Mouse (Mus musculus) common myeloid progenitor, adult 5-6 weeks (primary cell): ENCODE measurements at regions not wholly inside any gene's neighbourhood (a gene's known extent, or its start where the extent isn't known, plus 50 kb on each side); places are given as distances from the start of the nearest gene placed in this dataset.

Experiments used
- ATAC-seq: replicated peaks from 2 replicates; pipeline ENCODE4 v1.8.0; 2016; ENCODE audit warnings: low read depth, mild to moderate bottlenecking, moderate TSS enrichment, inconsistent platforms; ENCODE audit not compliant: poor library complexity, severe bottlenecking

DNA sequence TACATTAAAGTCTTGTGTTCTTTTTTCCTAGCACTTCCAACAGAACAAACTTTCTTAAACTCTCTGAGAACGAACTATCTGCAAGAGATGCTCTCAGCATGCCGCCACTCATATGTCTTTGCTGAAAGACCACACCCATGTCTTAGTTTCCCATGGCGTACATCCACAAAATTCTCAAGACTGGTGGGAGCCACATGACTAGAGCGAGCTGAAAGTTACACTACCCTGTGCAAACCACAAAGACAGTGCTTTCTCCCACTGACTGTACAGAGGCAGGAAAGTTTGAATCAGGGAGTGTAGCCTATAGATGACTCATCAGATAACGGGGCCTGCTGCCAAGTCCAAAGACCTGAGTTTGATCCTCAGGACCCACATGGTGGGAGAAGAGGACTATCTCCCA lies 554.5 kb upstream of the Cdh11 start:
- no peak for ATAC-seq

GRCm38 (mm10) chr8:103343891-103344290 lies 558.4 kb upstream of the Cdh11 start:
- ATAC-seq, result no peak

DNA sequence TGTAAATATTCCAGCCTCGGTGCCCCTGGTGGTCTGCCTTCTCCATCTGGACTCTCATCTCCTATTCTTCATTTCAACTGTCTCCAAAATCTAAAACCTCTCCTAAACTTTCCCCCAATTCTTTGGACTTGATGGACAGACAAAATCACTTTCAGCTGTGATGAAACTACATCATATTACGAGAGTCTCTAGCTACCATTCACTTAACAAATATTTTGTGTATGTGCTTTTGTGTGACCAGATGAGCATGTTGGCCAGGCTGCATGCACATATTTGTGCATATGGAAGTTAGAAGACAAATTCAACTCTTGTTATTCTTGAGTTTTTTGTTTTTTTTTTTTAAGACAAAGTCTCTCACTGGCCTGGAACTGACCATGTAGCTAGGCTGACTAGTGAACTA lies 559.4 kb upstream of the Cdh11 start:
- no peak for ATAC-seq

GRCm38 (mm10) chr8:103347158-103347871 lies 561.9 kb upstream of the Cdh11 start:
- ATAC-seq, result no peak

- ATAC-seq, result no peak
Measured at GRCm38 (mm10) chr8:103361713-103362112, 576.3 kb upstream of the Cdh11 start.

GRCm38 (mm10) chr8:103370394-103370793 lies 585.0 kb upstream of the Cdh11 start:
- ATAC-seq, result no peak

GRCm38 (mm10) chr8:103373007-103373406 lies 587.6 kb upstream of the Cdh11 start:
- ATAC-seq, result no peak

GRCm38 (mm10) chr8:103374151-103374550 lies 588.7 kb upstream of the Cdh11 start:
- ATAC-seq, result no peak

- ATAC-seq, result no peak
Measured at GRCm38 (mm10) chr8:103378545-103378944, 593.1 kb upstream of the Cdh11 start.

GRCm38 (mm10) chr8:103381575-103381974 lies 596.1 kb upstream of the Cdh11 start:
- ATAC-seq, result no peak

DNA sequence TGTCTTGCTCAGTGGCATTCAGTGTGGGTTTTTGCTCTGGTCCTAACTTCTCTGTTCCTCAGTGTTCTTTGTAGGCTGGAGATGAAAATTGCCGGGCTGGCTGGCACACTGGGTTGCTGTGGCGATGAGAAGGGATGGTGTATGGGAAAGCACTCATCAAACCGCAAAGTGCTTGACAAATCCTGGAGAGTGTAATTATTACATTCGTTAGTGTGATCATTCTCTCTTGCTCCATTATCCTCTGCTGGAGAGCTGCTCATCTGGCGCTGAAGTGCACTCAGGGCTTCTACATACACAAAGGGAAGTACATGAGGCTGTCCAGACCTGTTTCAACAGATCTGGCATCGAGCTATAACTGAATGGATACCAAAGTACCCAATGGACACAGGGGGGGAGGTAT lies 605.9 kb upstream of the Cdh11 start:
- no peak for ATAC-seq

DNA sequence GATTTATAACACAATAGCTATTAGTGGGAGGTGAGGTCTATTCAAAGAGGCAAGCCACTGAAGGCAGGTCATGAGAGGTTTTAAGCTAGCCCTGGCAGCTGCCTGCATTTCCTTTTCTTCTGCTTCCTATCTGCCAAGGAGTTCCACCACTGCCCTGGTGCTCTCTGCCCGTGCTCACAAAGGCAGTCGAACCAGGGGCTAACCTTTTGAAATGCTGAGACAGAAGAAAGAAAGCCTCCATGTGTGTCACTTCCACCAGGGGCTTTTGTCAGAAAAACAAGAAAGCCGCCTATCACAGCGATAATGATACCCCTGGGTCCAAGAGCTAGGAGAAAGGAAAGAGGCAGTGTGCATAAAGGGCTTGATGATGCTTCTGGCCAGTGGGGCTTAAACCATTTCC lies 609.9 kb upstream of the Cdh11 start:
- ATAC-seq, result no peak

GRCm38 (mm10) chr8:103398179-103398578 lies 612.7 kb upstream of the Cdh11 start:
- no peak for ATAC-seq

GRCm38 (mm10) chr8:103399466-103399865 lies 614.0 kb upstream of the Cdh11 start:
- ATAC-seq, result no peak

- no peak for ATAC-seq
Measured at GRCm38 (mm10) chr8:103400143-103400542, 614.7 kb upstream of the Cdh11 start.

DNA sequence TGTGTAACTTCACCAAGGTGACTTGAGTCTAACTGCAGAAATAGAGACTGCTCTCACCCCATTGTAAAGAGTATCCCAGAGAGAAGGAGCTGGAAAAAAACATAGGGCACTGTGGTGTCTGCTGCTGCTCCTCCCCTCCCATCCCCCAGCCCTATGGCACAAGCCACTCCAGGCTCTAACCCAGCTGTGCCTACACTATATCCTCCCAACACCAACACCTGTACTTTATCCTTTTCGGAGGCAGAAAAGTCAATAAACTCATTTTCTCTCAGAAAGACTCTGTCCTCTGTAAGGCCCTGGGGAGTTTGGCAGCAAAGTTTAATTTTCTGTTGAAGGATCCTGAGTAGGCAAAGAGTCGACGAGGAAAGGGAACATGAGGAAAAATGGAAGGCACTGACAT lies 617.3 kb upstream of the Cdh11 start:
- no peak for ATAC-seq

DNA sequence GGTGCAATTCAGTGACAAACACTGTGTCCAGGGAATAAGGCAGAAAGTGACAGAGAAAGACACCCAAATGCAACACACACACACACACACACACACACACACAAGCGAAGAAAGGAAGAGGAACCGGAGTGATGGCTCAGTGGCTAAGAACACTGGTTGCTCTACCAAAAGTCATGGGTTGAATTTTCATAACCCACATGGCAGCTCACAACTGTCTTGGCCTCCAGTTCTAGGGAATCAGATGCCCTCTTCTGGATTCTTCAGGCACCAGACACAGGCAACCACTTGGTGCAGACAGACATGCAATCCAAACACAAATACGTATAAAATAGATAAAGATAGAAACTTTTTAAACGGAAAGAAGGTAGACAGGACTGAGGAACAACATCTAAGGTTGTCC lies 618.4 kb upstream of the Cdh11 start:
- no peak for ATAC-seq

DNA sequence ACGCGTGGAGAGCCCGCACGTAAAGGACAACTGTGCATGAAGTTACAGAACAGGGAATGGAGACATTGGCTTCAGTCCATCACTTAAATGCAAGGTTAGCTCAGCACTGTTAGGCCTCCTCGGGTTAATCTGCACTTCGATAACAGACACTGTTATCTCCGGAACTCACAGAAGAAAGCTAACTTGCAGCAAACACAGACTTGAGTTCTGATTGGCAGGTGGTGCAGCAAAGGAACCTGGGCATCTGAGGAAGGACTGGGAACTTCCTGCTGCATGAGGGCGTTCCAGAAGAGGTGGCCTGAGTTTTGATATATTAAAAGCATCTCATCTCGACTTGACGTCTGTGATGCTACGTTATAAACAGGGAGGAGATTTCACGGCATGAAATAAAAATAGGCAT lies 620.3 kb upstream of the Cdh11 start:
- ATAC-seq, result no peak

GRCm38 (mm10) chr8:103406921-103407320 lies 621.5 kb upstream of the Cdh11 start:
- ATAC-seq, result no peak

- ATAC-seq, result no peak
Measured at GRCm38 (mm10) chr8:103407631-103408030, 622.2 kb upstream of the Cdh11 start.

- no peak for ATAC-seq
Measured at GRCm38 (mm10) chr8:103408411-103408810, 623.0 kb upstream of the Cdh11 start.

DNA sequence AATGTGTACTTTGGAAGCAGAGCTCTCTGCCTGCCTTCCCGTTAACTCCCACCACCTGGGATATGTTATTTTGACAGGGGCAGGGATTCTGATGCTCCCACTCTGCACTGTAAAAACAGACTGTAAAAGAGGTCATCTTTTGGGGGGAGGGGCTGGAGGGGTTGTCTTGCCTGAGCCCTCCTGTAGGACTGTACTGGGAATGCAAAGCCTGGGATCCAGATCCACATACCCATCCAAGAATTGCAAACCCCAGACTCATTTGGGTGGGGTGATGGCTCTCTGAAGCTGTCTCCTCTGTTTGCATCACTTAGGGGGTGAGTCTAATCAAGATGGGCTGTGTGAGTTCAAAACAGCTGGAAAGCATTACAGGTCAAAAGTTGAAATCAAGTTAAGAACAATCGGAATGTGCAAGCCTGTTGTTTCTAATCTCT lies 623.7 kb upstream of the Cdh11 start:
- no peak for ATAC-seq
